In genomic region chr10:21839248-21840155, GRCm38 (mm10) we compare ENCODE assay signal across 12 mouse cellular contexts. TPM values are rescaled to one million over a fixed set of nuclear protein-coding genes. Genes with fewer than 3 reads are reported as not detected.
DNase-seq lines count a peak whose midpoint lies in the region; ATAC-seq lines count a peak whose summit lies in the region.
"Had no signal": no experiment of that assay in that cellular context is flagged by ENCODE, and none has a peak within 500 bp of the region (broad histone marks: within the 10 kb centered on the region; RNA-seq: fewer than 3 reads in every experiment).

No protein-coding gene starts in this region.

- H3K27ac ChIP-seq in heart, embryonic 10.5 days: no peak overlapping the region
- H3K27ac ChIP-seq in embryonic facial prominence, embryonic 10.5 days (replicated peaks): no peak overlapping the region
- H3K27ac ChIP-seq: hindbrain, embryonic 15.5 days; limb, embryonic 13.5 days had no signal

- H3K27me3 ChIP-seq in heart, embryonic 10.5 days (ENCODE audit: insufficient read depth, poor library complexity, severe bottlenecking): no peaks in the 10 kb centered on the region
- H3K27me3 ChIP-seq in embryonic facial prominence, embryonic 10.5 days (replicated peaks; ENCODE audit: low read depth, poor library complexity, severe bottlenecking): no peaks in the 10 kb centered on the region
- H3K27me3 ChIP-seq: hindbrain, embryonic 15.5 days; limb, embryonic 13.5 days had no signal

- peak; percentile 89 for ATAC-seq in megakaryocyte-erythroid progenitor cell, adult 5-6 weeks (replicated peaks; ENCODE audit: low FRiP score, low TSS enrichment, poor library complexity, severe bottlenecking)

- H3K4me3 ChIP-seq in heart, embryonic 10.5 days: no peak overlapping the region
- H3K4me3 ChIP-seq in embryonic facial prominence, embryonic 10.5 days: no peak overlapping the region
- H3K4me3 ChIP-seq: erythroblast, embryonic 14.5 days; hindbrain, embryonic 15.5 days; limb, embryonic 13.5 days had no signal

- WGBS in heart, embryonic 10.5 days: 23% methylated on average over 13 of the region's 13 CpGs
- 59% methylated on average over 13 of the region's 13 CpGs for WGBS in embryonic facial prominence, embryonic 10.5 days

- H3K9me3 ChIP-seq in heart, embryonic 10.5 days: no peaks in the 10 kb centered on the region
- no peaks in the 10 kb centered on the region for H3K9me3 ChIP-seq in embryonic facial prominence, embryonic 10.5 days
- H3K9me3 ChIP-seq: hindbrain, embryonic 15.5 days; limb, embryonic 13.5 days had no signal

- H3K36me3 ChIP-seq in heart, embryonic 10.5 days: no peaks in the 10 kb centered on the region
- H3K36me3 ChIP-seq in embryonic facial prominence, embryonic 10.5 days (replicated peaks): no peaks in the 10 kb centered on the region
- H3K36me3 ChIP-seq: hindbrain, embryonic 15.5 days; limb, embryonic 13.5 days had no signal

- intact Hi-C loops in heart, postnatal 36 days (cut with DNase I): no loop called here
- intact Hi-C loops in heart, postnatal 10 days (cut with DNase I): no loop called here

- DNase-seq in heart, embryonic 10.5 days (ENCODE audit: low spot score): peak; percentile 82
- DNase-seq in heart, postnatal 36 days: no peak
- DNase-seq in NIH3T3 (ENCODE audit: low read depth) (peak; percentile 86), adipocyte (ENCODE audit: low spot score) (no peak)
- peak; percentile 23 to 33 for DNase-seq in heart, postnatal 10 days
- DNase-seq in embryonic facial prominence, embryonic 10.5 days (ENCODE audit: low spot score): no peak
- no peak for DNase-seq in cerebellum, adult 9-11 months
- DNase-seq: cerebellum, postnatal 36 days had no signal

- H3K4me1 ChIP-seq in heart, embryonic 10.5 days: peaks cover 9% of the 10 kb centered on the region
- H3K4me1 ChIP-seq in embryonic facial prominence, embryonic 10.5 days: peaks cover 12% of the 10 kb centered on the region
- H3K4me1 ChIP-seq: hindbrain, embryonic 15.5 days; limb, embryonic 13.5 days had no signal

RNA-seq across cellular contexts. Expression of gene Sgk1, which starts 42.5 kb away (rescaled TPM):
- polyA plus RNA-seq in heart, embryonic 10.5 days (2016; fragmentation: Nextera tagmentation; extraction: Ambion mirVana): 20.5 and 22.8 TPM in 2 replicates
- 10 to 100 TPM; 38.8 to 74.4 TPM for total RNA-seq in heart, postnatal 36 days (2021)
- total RNA-seq in heart, postnatal 10 days (2021): 100 to 1,000 TPM in 1 of 2 experiments, 10 to 100 TPM in 1; 66.4 to 121 TPM
- 1.1 and 9.7 TPM in 2 replicates for total RNA-seq in megakaryocyte-erythroid progenitor cell, adult 5-6 weeks (2014; fragmentation: Nextera tagmentation)
- total RNA-seq in megakaryocyte-erythroid progenitor cell, adult 5-6 weeks (2017): 5.5 and 8.1 TPM in 2 replicates
- polyA plus RNA-seq in embryonic facial prominence, embryonic 10.5 days (2016; fragmentation: Nextera tagmentation; extraction: Ambion mirVana): 18.7 and 23.3 TPM in 2 replicates

Comparison
In these comparisons a context has a peak if more than half of its experiments do, and no peak if none do; other contexts are left out.
1. DNase-seq: peak in heart, embryonic 10.5 days (single experiment), NIH3T3 (single experiment) and heart, postnatal 10 days (2 of 2); none in heart, postnatal 36 days (0 of 2), embryonic facial prominence, embryonic 10.5 days (single experiment), cerebellum, adult 9-11 months (single experiment) and adipocyte (single experiment).